Mouse (Mus musculus) MEL (cell line): ENCODE measurements around the gene Exoc6b. TPM values are rescaled to one million over a fixed set of nuclear protein-coding genes. Genes with fewer than 3 reads are reported as not detected.

ENCODE experiments used
- DNase-seq: peaks from one replicate; pipeline ENCODE4 v3.0.0; 2011; ENCODE audit warnings: low read depth, low spot score
- H3K27ac ChIP-seq: 2 replicates; pipeline ENCODE4 v1.5.1; 2012; ENCODE audit warnings: low read depth, mild to moderate bottlenecking, control low read depth, low read length, moderate library complexity; ENCODE audit not compliant: control insufficient read depth
- H3K27me3 ChIP-seq, 2 experiments: fragments of 150-350 bp in 1 of 2; sonication (generic) in 1 of 2; 2 replicates each; pipeline ENCODE4 v1.6.1; 2012; ENCODE audit warnings: low read length in 2 of 2, mild to moderate bottlenecking in 2 of 2, improper control_type of control experiment in 1 of 2, moderate library complexity in 1 of 2; ENCODE audit not compliant: insufficient read depth in 2 of 2, control insufficient read depth in 1 of 2
- H3K36me3 ChIP-seq, 2 experiments: 2 replicates each; pipeline ENCODE4 v1.6.1; 2012 to 2014; ENCODE audit warnings: low read length in 2 of 2, improper control_type of control experiment in 1 of 2, inconsistent platforms in 1 of 2, mild to moderate bottlenecking in 1 of 2; ENCODE audit not compliant: insufficient read depth in 2 of 2, control insufficient read depth in 1 of 2
- H3K4me1 ChIP-seq, 2 experiments: fragments of 150-350 bp in 1 of 2; sonication (generic) in 1 of 2; 2 replicates each; pipeline ENCODE4 v1.6.1; 2012; ENCODE audit warnings: low read length in 2 of 2, improper control_type of control experiment in 1 of 2, mild to moderate bottlenecking in 1 of 2; ENCODE audit not compliant: insufficient read depth in 2 of 2, control insufficient read depth in 1 of 2
- H3K4me3 ChIP-seq, 2 experiments: fragments of 150-350 bp in 1 of 2; sonication (generic) in 1 of 2; 2 replicates each; pipeline ENCODE4 v1.5.1; 2012; ENCODE audit warnings: low read depth in 2 of 2, low read length in 2 of 2, mild to moderate bottlenecking in 2 of 2, moderate library complexity in 2 of 2, control low read depth in 1 of 2, improper control_type of control experiment in 1 of 2; ENCODE audit not compliant: control insufficient read depth in 1 of 2, insufficient read depth in 1 of 2
- H3K79me2 ChIP-seq: 2 replicates; pipeline ENCODE4 v1.6.1; 2012; ENCODE audit warnings: mild to moderate bottlenecking, low read length, moderate library complexity; ENCODE audit not compliant: control insufficient read depth, poor library complexity, insufficient read depth
- H3K9ac ChIP-seq: 2 replicates; pipeline ENCODE4 v1.6.1; 2012; ENCODE audit warnings: low read depth, mild to moderate bottlenecking, control low read depth, low read length, moderate library complexity; ENCODE audit not compliant: control insufficient read depth, poor library complexity, severe bottlenecking
- H3K9me3 ChIP-seq: fragments of 150-350 bp; sonication (generic); replicated peaks from 2 replicates; pipeline ENCODE4 v1.6.1; 2012; ENCODE audit warnings: mild to moderate bottlenecking, low read length, improper control_type of control experiment, moderate library complexity; ENCODE audit not compliant: insufficient read depth
- CTCF ChIP-seq, 3 experiments: IDR thresholded peaks in 2 of 3; conservative IDR thresholded peaks in 1 of 3; 2 replicates each; pipeline ENCODE4 v1.5.1; 2011 to 2012; ENCODE audit warnings: low read length in 3 of 3, low read depth in 2 of 3, mild to moderate bottlenecking in 2 of 3, improper control_type of control experiment in 1 of 3, inconsistent platforms in 1 of 3, mixed read lengths in 1 of 3, moderate library complexity in 1 of 3; ENCODE audit not compliant: control insufficient read depth in 1 of 3, insufficient read depth in 1 of 3, poor library complexity in 1 of 3, severe bottlenecking in 1 of 3
- E2F4 ChIP-seq: IDR thresholded peaks from 2 replicates; pipeline ENCODE4 v1.6.1; 2011; ENCODE audit warnings: low read depth, low read length, improper control_type of control experiment, borderline replicate concordance
- ETS1 ChIP-seq: IDR thresholded peaks from 2 replicates; pipeline ENCODE4 v1.6.1; 2012; ENCODE audit warnings: low read depth, mild to moderate bottlenecking, inconsistent platforms, low read length, improper control_type of control experiment, moderate library complexity
- GABPA ChIP-seq: IDR thresholded peaks from 2 replicates; pipeline ENCODE4 v1.6.1; 2012; ENCODE audit warnings: low read depth, mild to moderate bottlenecking, inconsistent platforms, low read length, improper control_type of control experiment, moderate library complexity
- JUND ChIP-seq: IDR thresholded peaks from 2 replicates; pipeline ENCODE4 v1.6.1; 2011; ENCODE audit warnings: low read depth, mild to moderate bottlenecking, improper control_type of control experiment, low read length
- MAFK ChIP-seq: IDR thresholded peaks from 2 replicates; pipeline ENCODE4 v1.6.1; 2011; ENCODE audit warnings: low read depth, mild to moderate bottlenecking, low read length, improper control_type of control experiment, borderline replicate concordance
- MAX ChIP-seq: IDR thresholded peaks from 2 replicates; pipeline ENCODE4 v1.6.1; 2011; ENCODE audit warnings: low read length, improper control_type of control experiment
- MAZ ChIP-seq: IDR thresholded peaks from 2 replicates; pipeline ENCODE4 v1.6.1; 2012; ENCODE audit warnings: low read depth, mild to moderate bottlenecking, inconsistent platforms, low read length, improper control_type of control experiment
- MEF2A ChIP-seq: IDR thresholded peaks from 2 replicates; pipeline ENCODE4 v1.6.1; 2014; ENCODE audit warnings: low read depth, mild to moderate bottlenecking, inconsistent platforms, low read length, improper control_type of control experiment; ENCODE audit not compliant: poor library complexity, insufficient replicate concordance, severe bottlenecking; ENCODE audit errors: extremely low read depth
- NELFE ChIP-seq: IDR thresholded peaks from 2 replicates; pipeline ENCODE4 v1.6.1; 2011; ENCODE audit warnings: low read depth, low read length, improper control_type of control experiment
- NRF1 ChIP-seq: IDR thresholded peaks from 2 replicates; pipeline ENCODE4 v1.6.1; 2014; ENCODE audit warnings: low read depth, mild to moderate bottlenecking, inconsistent platforms, low read length, improper control_type of control experiment, moderate library complexity; ENCODE audit not compliant: poor library complexity, insufficient read depth, severe bottlenecking
- POLR2A ChIP-seq, 2 experiments: IDR thresholded peaks; 2 replicates each; pipeline ENCODE4 v1.6.1; 2011 to 2012; ENCODE audit warnings: low read length in 2 of 2, mild to moderate bottlenecking in 2 of 2, control low read depth in 1 of 2, improper control_type of control experiment in 1 of 2, low read depth in 1 of 2, moderate library complexity in 1 of 2; ENCODE audit not compliant: control insufficient read depth in 1 of 2, insufficient read depth in 1 of 2, poor library complexity in 1 of 2
- POLR2AphosphoS5 ChIP-seq: IDR thresholded peaks from 2 replicates; pipeline ENCODE4 v1.6.1; 2012; ENCODE audit warnings: low read depth, borderline replicate concordance, mild to moderate bottlenecking, inconsistent platforms, low read length, moderate library complexity, mixed read lengths
- RAD21 ChIP-seq: IDR thresholded peaks from 2 replicates; pipeline ENCODE4 v1.6.1; 2011; ENCODE audit warnings: mild to moderate bottlenecking, low read depth, low read length, improper control_type of control experiment
- SIN3A ChIP-seq: IDR thresholded peaks from 2 replicates; pipeline ENCODE4 v1.6.1; 2012; ENCODE audit warnings: low read length, improper control_type of control experiment, inconsistent platforms
- TAL1 ChIP-seq: IDR thresholded peaks from 2 replicates; pipeline ENCODE4 v1.6.1; 2012; ENCODE audit warnings: mild to moderate bottlenecking, inconsistent platforms, low read length, moderate library complexity, mixed read lengths
- TBP ChIP-seq: IDR thresholded peaks from 2 replicates; pipeline ENCODE4 v1.8.0; 2011; ENCODE audit warnings: low read depth, low read length, improper control_type of control experiment
- TCF12 ChIP-seq: IDR thresholded peaks from 2 replicates; pipeline ENCODE4 v1.6.1; 2014; ENCODE audit warnings: low read depth, mild to moderate bottlenecking, inconsistent platforms, low read length, improper control_type of control experiment, moderate library complexity
- UBTF ChIP-seq: IDR thresholded peaks from 2 replicates; pipeline ENCODE4 v1.6.1; 2012; ENCODE audit warnings: low read depth, mild to moderate bottlenecking, inconsistent platforms, low read length, improper control_type of control experiment, moderate library complexity, borderline replicate concordance; ENCODE audit not compliant: insufficient read depth
- ZMIZ1 ChIP-seq: IDR thresholded peaks from 2 replicates; pipeline ENCODE4 v1.6.1; 2012; ENCODE audit warnings: low read depth, mild to moderate bottlenecking, inconsistent platforms, low read length, improper control_type of control experiment, moderate library complexity
- polyA plus RNA-seq, 2 experiments: library from polyadenylated mRNA; stranded (reverse) in 1 of 2; unstranded in 1 of 2; fragments of >175 nt in 1 of 2; fragments of >200 nt in 1 of 2; gene quantifications; 2 replicates each; pipeline versions ENCODE4 v1.2.1 to v1.2.4; 2012; ENCODE audit warnings: low replicate concordance in 2 of 2, low read depth in 1 of 2; ENCODE audit not compliant: insufficient read length in 2 of 2, insufficient read depth in 1 of 2, missing spikeins in 1 of 2
- total RNA-seq: library from RNA; depleted of rRNA; stranded (reverse); fragments of 300-350 nt; gene quantifications from 2 replicates; pipeline ENCODE4 v1.2.3, GENCODE M21; 2012

Gene Exoc6b
- total and polyA plus RNA-seq, 3 experiments = 3.4 to 6.5 TPM; not detected in 1

- Histone ChIP-seq H3K36me3 (no peaks in the 10 kb centered on the region), H3K27me3 (no peaks in the 10 kb centered on the region), H3K79me2 (no peaks in the 10 kb centered on the region), H3K9me3 (no peaks in the 10 kb centered on the region), H3K27ac (no peak overlapping the region), H3K9ac (no peak overlapping the region), H3K4me3 (no peak overlapping the region), H3K4me1 (no peaks in the 10 kb centered on the region)
- DNase-seq = no peak
- TF ChIP-seq RAD21 = no peak
- no peak for TF ChIP-seq NELFE
- TF ChIP-seq ETS1 = no peak
- TF ChIP-seq JUND = no peak
- no peak for TF ChIP-seq CTCF (IDR thresholded peaks at IDR 0.05 in 2 of 3, conservative IDR thresholded peaks at IDR 0.05 in 1 of 3; ENCODE audit: control insufficient read depth in 1 of 3, insufficient read depth in 1 of 3, low read depth in 2 of 3, low read length in 3 of 3, poor library complexity in 1 of 3, severe bottlenecking in 1 of 3)
- no peak for TF ChIP-seq UBTF
- TF ChIP-seq NRF1 = no peak
- TF ChIP-seq POLR2A (IDR thresholded peaks at IDR 0.05; ENCODE audit: control insufficient read depth in 1 of 2, insufficient read depth in 1 of 2, low read depth in 1 of 2, low read length in 2 of 2, poor library complexity in 1 of 2) = no peak
- TF ChIP-seq E2F4 = no peak
- no peak for TF ChIP-seq TBP
- TF ChIP-seq GABPA = no peak
- no peak for TF ChIP-seq ZMIZ1
- TF ChIP-seq MAZ = no peak
- TF ChIP-seq MAFK = no peak
- TF ChIP-seq TAL1 = no peak
- no peak for TF ChIP-seq TCF12
These were observed 481.0 kb downstream of the Exoc6b start for GRCm38 (mm10) chr6:84588221-84588894.

GRCm38 (mm10) chr6:84587471-84588101 is 481.7 kb downstream of the Exoc6b start:
- no peak overlapping the region for H3K27ac ChIP-seq
- TF ChIP-seq POLR2AphosphoS5 = no peak
- no peak for TF ChIP-seq NRF1
- no peak for TF ChIP-seq MAFK
- no peak for TF ChIP-seq CTCF (IDR thresholded peaks at IDR 0.05 in 2 of 3, conservative IDR thresholded peaks at IDR 0.05 in 1 of 3; ENCODE audit: control insufficient read depth in 1 of 3, insufficient read depth in 1 of 3, low read depth in 2 of 3, low read length in 3 of 3, poor library complexity in 1 of 3, severe bottlenecking in 1 of 3)
- TF ChIP-seq MEF2A = no peak
- no peak for TF ChIP-seq MAX
- no peak for TF ChIP-seq SIN3A
- no peak for TF ChIP-seq MAZ
- H3K79me2 ChIP-seq = no peaks in the 10 kb centered on the region
- DNase-seq = no peak
- no peaks in the 10 kb centered on the region for H3K36me3 ChIP-seq
- no peaks in the 10 kb centered on the region for H3K9me3 ChIP-seq
- H3K4me3 ChIP-seq = no peak overlapping the region
- H3K4me1 ChIP-seq = no peaks in the 10 kb centered on the region
- no peaks in the 10 kb centered on the region for H3K27me3 ChIP-seq
- no peak overlapping the region for H3K9ac ChIP-seq
